Mouse (Mus musculus) thymus, adult 2 months (tissue): ENCODE measurements around the gene Lrrc23.

ENCODE experiments used
- CTCF ChIP-seq: fragments of 200-500 bp; IDR thresholded peaks from 2 replicates; pipeline ENCODE4 v1.5.1; 2012; ENCODE audit warnings: mild to moderate bottlenecking, control low read depth, low read length, moderate library complexity, borderline replicate concordance; ENCODE audit not compliant: control insufficient read depth, poor library complexity, insufficient read depth; ENCODE audit errors: extremely low read depth
- POLR2A ChIP-seq: fragments of 200-500 bp; IDR thresholded peaks from 2 replicates; pipeline ENCODE4 v1.6.1; 2012; ENCODE audit warnings: mild to moderate bottlenecking, low read length, control low read depth, moderate library complexity; ENCODE audit not compliant: control insufficient read depth, poor library complexity, insufficient read depth; ENCODE audit errors: extremely low read depth

- TF ChIP-seq POLR2A (no peak), CTCF (no peak)
These were observed 56.6 kb downstream of the Lrrc23 start for GRCm38 (mm10) chr6:124722876-124723473.
